Mouse (Mus musculus) hindbrain, embryonic 16.5 days (tissue): ENCODE data around the gene Cby1. TPM values are rescaled to one million over a fixed set of nuclear protein-coding genes. Genes with fewer than 3 reads are reported as not detected.
A peak's percentile ranks its signal among the peaks of the same experiment; 100 is the strongest.
"Not testable (repeated sequence)": the region's sequence is repeated elsewhere in the genome, so short reads cannot be mapped to it uniquely, and the experiment has no call there.

Experiments used
- ATAC-seq: fragments of 200-750 bp; cut with Nextera tagmentation; 2 replicates; pipeline ENCODE4 v1.8.0; 2017; ENCODE audit warnings: moderate TSS enrichment, moderate library complexity
- H3K27ac ChIP-seq: fragments of 300-500 bp; sonication (generic); 2 replicates; pipeline ENCODE4 v1.5.1; 2014; ENCODE audit warnings: low read depth, mild to moderate bottlenecking, control low read depth, low read length, moderate library complexity
- H3K27me3 ChIP-seq: fragments of 300-500 bp; sonication (generic); replicated peaks from 2 replicates; pipeline ENCODE4 v1.6.1; 2014; ENCODE audit warnings: low read length; ENCODE audit not compliant: control insufficient read depth, insufficient read depth
- H3K36me3 ChIP-seq: fragments of 300-500 bp; sonication (generic); 2 replicates; pipeline ENCODE4 v1.6.1; 2014; ENCODE audit warnings: mild to moderate bottlenecking, low read length, moderate library complexity, mixed read lengths; ENCODE audit not compliant: control insufficient read depth, insufficient read depth
- H3K4me1 ChIP-seq: fragments of 300-500 bp; sonication (generic); 2 replicates; pipeline ENCODE4 v1.6.1; 2014; ENCODE audit warnings: low read depth, low read length; ENCODE audit not compliant: control insufficient read depth, insufficient read depth
- H3K4me2 ChIP-seq: fragments of 300-500 bp; sonication (generic); 2 replicates; pipeline ENCODE4 v1.6.1; 2014; ENCODE audit warnings: mild to moderate bottlenecking, low read length, control low read depth, moderate library complexity
- H3K4me3 ChIP-seq: fragments of 300-500 bp; sonication (generic); 2 replicates; pipeline ENCODE4 v1.5.1; 2014; ENCODE audit warnings: mild to moderate bottlenecking, low read length, control low read depth, moderate library complexity
- H3K9ac ChIP-seq: fragments of 300-500 bp; sonication (generic); 2 replicates; pipeline ENCODE4 v1.6.1; 2014; ENCODE audit warnings: low read depth, mild to moderate bottlenecking, control low read depth, low read length, moderate library complexity
- H3K9me3 ChIP-seq: fragments of 300-500 bp; sonication (generic); 2 replicates; pipeline ENCODE4 v1.6.1; 2014; ENCODE audit warnings: mild to moderate bottlenecking, low read length, moderate library complexity; ENCODE audit not compliant: control insufficient read depth
- whole genome bisulfite sequencing: fragments of 180-500 bp; shearing (Covaris S2); extraction: QIAGEN DNeasy Blood & Tissue Kit; methylation state at CpG from one replicate; pipeline ENCODE4 v1.1.7; 2014; 5-methylcytosine and 5-hydroxymethylcytosine counted together
- polyA plus RNA-seq: library from polyadenylated mRNA; unstranded; fragments of >200 nt; fragmentation: Nextera tagmentation; extraction: Ambion mirVana; gene quantifications from 2 replicates; pipeline ENCODE4 v1.2.1, GENCODE M21; 2015

The Cby1 gene
- polyA plus RNA-seq, 1 experiment from 2014 or later: 101 TPM

DNA sequence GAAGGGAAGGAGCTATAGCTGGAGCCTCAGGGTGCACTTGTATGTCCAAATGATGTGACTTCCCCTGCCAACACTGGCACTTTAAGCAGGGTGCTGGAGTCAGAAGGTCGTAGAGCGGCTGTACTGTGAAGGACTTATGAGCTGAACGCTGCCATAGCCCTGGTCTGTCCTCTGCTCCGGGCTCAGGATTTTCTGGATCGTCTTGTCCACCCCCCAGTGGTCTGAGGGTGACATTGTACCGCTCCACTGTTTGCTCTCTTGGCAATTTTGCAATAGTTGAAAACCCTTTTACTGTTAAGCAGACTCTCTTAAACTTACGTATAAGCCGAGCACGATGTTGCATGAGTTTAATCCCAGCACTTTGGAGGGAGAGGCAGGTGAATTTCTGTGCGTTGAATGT, 10.2 kb downstream of the Cby1 start:
- H3K27ac ChIP-seq: no peak overlapping the region
- H3K36me3 ChIP-seq: peaks cover 19% of the 10 kb centered on the region
- H3K4me3 ChIP-seq: no peak overlapping the region
- H3K9me3 ChIP-seq: no peaks in the 10 kb centered on the region
- 75% methylated on average over 10 of the region's 10 CpGs for WGBS
- H3K27me3 ChIP-seq: no peaks in the 10 kb centered on the region
- H3K4me2 ChIP-seq: no peak overlapping the region
- H3K9ac ChIP-seq: no peak overlapping the region
- H3K4me1 ChIP-seq: peaks cover 7% of the 10 kb centered on the region
- no peak for ATAC-seq

DNA sequence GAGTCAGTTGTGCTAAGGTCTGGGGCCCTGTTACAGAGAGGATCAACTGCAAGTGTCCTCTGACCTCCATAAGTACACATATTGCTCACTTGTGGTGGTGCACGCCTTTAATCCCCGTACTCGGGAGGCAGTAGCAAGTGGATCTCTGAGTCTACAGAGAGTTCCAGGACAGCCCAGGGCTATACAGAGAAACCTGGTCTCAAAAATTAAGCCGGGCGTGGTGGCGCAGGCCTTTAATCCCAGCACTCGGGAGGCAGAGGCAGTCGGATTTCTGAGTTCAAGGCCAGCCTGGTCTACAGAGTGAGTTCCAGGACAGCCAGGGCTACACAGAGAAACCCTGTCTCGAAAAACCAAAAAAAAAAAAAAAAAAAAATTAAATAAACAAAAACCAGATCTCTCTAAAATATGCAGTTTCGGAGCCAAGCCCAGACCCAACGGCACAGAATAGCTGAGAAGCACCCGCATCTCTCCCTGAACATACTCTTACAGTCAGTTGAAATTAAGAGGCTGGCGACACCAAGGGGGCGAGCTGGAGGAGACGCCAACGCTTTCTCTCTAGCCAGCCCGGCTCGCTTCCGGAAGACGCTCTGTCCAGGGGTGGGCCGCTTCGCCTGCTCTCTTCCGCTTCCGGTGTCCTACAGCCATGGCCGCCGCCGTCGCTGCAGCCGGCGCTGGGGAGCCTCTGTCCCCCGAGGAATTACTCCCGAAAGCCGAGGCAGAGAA, 11.4 kb downstream of the Cby1 start, which contains the start of gene Tomm22:
Tomm22 (plus strand) TSS at position 613 of the 723 bp plus-strand sequence.
- ATAC-seq: peak; percentile 98
- Histone ChIP-seq H3K4me2 (peak within 1 kb of the TSS; percentile 57), H3K36me3 (peaks cover 31% of the 10 kb centered on the region), H3K4me1 (peaks cover 7% of the 10 kb centered on the region), H3K9ac (peak within 1 kb of the TSS; percentile 80), H3K27ac (peak within 1 kb of the TSS; percentile 45; the same call in 1 of the 2 replicates), H3K9me3 (no peaks in the 10 kb centered on the region), H3K4me3 (peak within 1 kb of the TSS; percentile 71), H3K27me3 (no peaks in the 10 kb centered on the region)
- 19% methylated on average over 32 of the region's 33 CpGs for WGBS

GRCm38 (mm10) chr15:79670972-79671299, 11.9 kb downstream of the Cby1 start:
- peak overlapping the region; percentile 45; the same call in 1 of the 2 replicates for H3K27ac ChIP-seq
- WGBS: under 1% methylated on average over 28 of the region's 37 CpGs

GRCm38 (mm10) chr15:79671828-79672348, 12.9 kb downstream of the Cby1 start:
- 81% methylated on average over 11 of the region's 11 CpGs for WGBS

More at GRCm38 (mm10) chr15:79670972-79671299, 11.9 kb downstream of the Cby1 start:
- Histone ChIP-seq H3K4me3 (peak overlapping the region; percentile 71), H3K9ac (peak overlapping the region; percentile 80), H3K4me1 (peaks cover 7% of the 10 kb centered on the region), H3K36me3 (peaks cover 34% of the 10 kb centered on the region), H3K4me2 (peak overlapping the region; percentile 57), H3K27me3 (no peaks in the 10 kb centered on the region), H3K9me3 (no peaks in the 10 kb centered on the region)
- ATAC-seq: peak; percentile 63

GRCm38 (mm10) chr15:79677936-79678335, 18.9 kb downstream of the Cby1 start:
- no peak overlapping the region for H3K9ac ChIP-seq
- 75% methylated on average over 2 of the region's 2 CpGs for WGBS
- no peaks in the 10 kb centered on the region for H3K27me3 ChIP-seq
- no peak overlapping the region for H3K4me2 ChIP-seq
- no peak for ATAC-seq
- peaks cover 25% of the 10 kb centered on the region for H3K36me3 ChIP-seq
- H3K9me3 ChIP-seq: no peaks in the 10 kb centered on the region
- H3K4me1 ChIP-seq: peaks cover 10% of the 10 kb centered on the region
- no peak overlapping the region for H3K4me3 ChIP-seq
- no peak overlapping the region for H3K27ac ChIP-seq

More at GRCm38 (mm10) chr15:79671828-79672348, 12.9 kb downstream of the Cby1 start:
- not testable (repeated sequence) for H3K27ac ChIP-seq, H3K9ac ChIP-seq, H3K9me3 ChIP-seq, ATAC-seq, H3K27me3 ChIP-seq, H3K4me1 ChIP-seq
- Histone ChIP-seq H3K36me3 (peaks cover 34% of the 10 kb centered on the region), H3K4me2 (peak overlapping the region; percentile 57), H3K4me3 (peak overlapping the region; percentile 71)

DNA sequence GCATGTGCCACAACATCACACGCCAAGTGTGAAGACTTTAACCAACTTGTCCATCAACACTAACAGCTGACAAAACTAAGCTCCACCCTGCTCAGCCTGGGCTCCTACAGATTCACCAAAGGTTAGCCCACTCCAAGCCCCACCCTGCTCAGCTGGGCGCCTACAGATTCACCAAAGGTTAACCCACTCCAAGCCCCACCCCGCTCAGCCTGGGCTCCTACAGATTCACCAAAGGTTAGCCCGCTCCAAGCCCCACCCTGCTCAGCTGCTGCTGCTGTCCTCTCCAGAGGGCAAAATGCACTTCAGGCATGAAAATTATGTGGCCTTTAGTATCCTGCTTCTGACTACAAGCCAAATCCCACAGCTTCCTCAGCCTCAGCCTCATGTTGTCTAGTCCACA, 23.0 kb downstream of the Cby1 start:
- ATAC-seq: no peak
- Histone ChIP-seq H3K9me3 (no peaks in the 10 kb centered on the region), H3K4me1 (peaks cover 44% of the 10 kb centered on the region), H3K4me2 (no peak overlapping the region), H3K9ac (no peak overlapping the region), H3K36me3 (no peaks in the 10 kb centered on the region), H3K27me3 (no peaks in the 10 kb centered on the region), H3K27ac (no peak overlapping the region), H3K4me3 (no peak overlapping the region)
- 90% methylated on average over 4 of the region's 4 CpGs for WGBS

DNA sequence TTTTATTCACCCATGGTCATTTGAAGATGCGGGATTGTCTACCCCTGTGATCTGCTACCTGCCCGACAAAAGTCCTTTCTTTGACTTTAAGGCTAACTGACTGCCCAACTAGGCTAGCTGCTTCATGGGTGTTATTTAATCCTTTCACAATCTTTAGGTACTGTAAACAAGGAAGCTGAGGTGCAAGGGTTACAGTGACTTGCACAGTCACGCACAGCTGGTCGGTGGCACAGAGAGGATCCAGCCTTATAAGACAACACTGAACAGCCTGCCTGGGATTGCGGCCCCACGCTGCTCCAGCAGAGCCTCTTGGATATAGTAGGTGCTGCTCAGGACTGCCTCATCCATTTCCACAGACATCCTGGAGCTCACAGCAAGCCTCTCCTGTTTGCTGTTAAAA, 24.1 kb downstream of the Cby1 start:
- Histone ChIP-seq H3K4me3 (no peak overlapping the region), H3K27me3 (no peaks in the 10 kb centered on the region), H3K9ac (no peak overlapping the region), H3K27ac (no peak overlapping the region), H3K36me3 (no peaks in the 10 kb centered on the region), H3K4me1 (peaks cover 46% of the 10 kb centered on the region), H3K4me2 (no peak overlapping the region), H3K9me3 (no peaks in the 10 kb centered on the region)
- 91% methylated on average over 6 of the region's 6 CpGs for WGBS
- ATAC-seq: no peak

GRCm38 (mm10) chr15:79683707-79684465, 24.9 kb downstream of the Cby1 start:
- Histone ChIP-seq H3K4me3 (peak overlapping the region; percentile 68; the same call in 1 of the 2 replicates), H3K9ac (peak overlapping the region; percentile 93; the same call in 1 of the 2 replicates), H3K36me3 (no peaks in the 10 kb centered on the region), H3K27me3 (no peaks in the 10 kb centered on the region), H3K4me1 (peaks cover 50% of the 10 kb centered on the region), H3K9me3 (no peaks in the 10 kb centered on the region), H3K4me2 (peak overlapping the region; percentile 88), H3K27ac (no peak overlapping the region)
- no peak for ATAC-seq
- WGBS: 77% methylated on average over 19 of the region's 19 CpGs

- H3K27ac ChIP-seq: no peak overlapping the region
- ATAC-seq: no peak
- H3K9me3 ChIP-seq: no peaks in the 10 kb centered on the region
- no peaks in the 10 kb centered on the region for H3K27me3 ChIP-seq
- 75% methylated on average over 6 of the region's 6 CpGs for WGBS
- H3K4me1 ChIP-seq: peaks cover 51% of the 10 kb centered on the region
- peak overlapping the region; percentile 93 for H3K9ac ChIP-seq
- H3K36me3 ChIP-seq: no peaks in the 10 kb centered on the region
- peak overlapping the region; percentile 68 for H3K4me3 ChIP-seq
- H3K4me2 ChIP-seq: peak overlapping the region; percentile 88
Observed at GRCm38 (mm10) chr15:79684616-79685015, 25.6 kb downstream of the Cby1 start.
